Mouse (Mus musculus) liver, embryonic 16.5 days (tissue): ENCODE data around the gene Ripply1. TPM values are rescaled to one million over a fixed set of nuclear protein-coding genes. Genes with fewer than 3 reads are reported as not detected.

Source experiments
- ATAC-seq: fragments of 200-750 bp; cut with Nextera tagmentation; 2 replicates; pipeline ENCODE4 v1.8.0; 2017; ENCODE audit warnings: low read depth, mild to moderate bottlenecking, moderate number of reproducible peaks, moderate library complexity
- H3K27ac ChIP-seq: fragments of 300-500 bp; sonication (generic); 2 replicates; pipeline ENCODE4 v1.5.1; 2014; ENCODE audit warnings: mild to moderate bottlenecking, low read length
- H3K27me3 ChIP-seq: fragments of 300-500 bp; sonication (generic); 2 replicates; pipeline ENCODE4 v1.6.1; 2014; ENCODE audit warnings: low read depth, low read length, mixed read lengths; ENCODE audit not compliant: control insufficient read depth, insufficient read depth
- H3K36me3 ChIP-seq: fragments of 300-500 bp; sonication (generic); 2 replicates; pipeline ENCODE4 v1.6.1; 2014; ENCODE audit warnings: mild to moderate bottlenecking; ENCODE audit not compliant: control insufficient read depth, insufficient read depth
- H3K4me1 ChIP-seq: fragments of 300-500 bp; sonication (generic); 2 replicates; pipeline ENCODE4 v1.6.1; 2014; ENCODE audit warnings: low read depth, low read length, mixed read lengths; ENCODE audit not compliant: control insufficient read depth
- H3K4me2 ChIP-seq: fragments of 300-500 bp; sonication (generic); 2 replicates; pipeline ENCODE4 v1.6.1; 2014; ENCODE audit warnings: low read depth, low read length, mixed read lengths
- H3K4me3 ChIP-seq: fragments of 300-500 bp; sonication (generic); 2 replicates; pipeline ENCODE4 v1.5.1; 2014; ENCODE audit warnings: low read depth, mild to moderate bottlenecking, low read length
- H3K9ac ChIP-seq: fragments of 300-500 bp; sonication (generic); 2 replicates; pipeline ENCODE4 v1.6.1; 2014; ENCODE audit warnings: low read depth, low read length
- H3K9me3 ChIP-seq: fragments of 300-500 bp; sonication (generic); replicated peaks from 2 replicates; pipeline ENCODE4 v1.6.1; 2016; ENCODE audit warnings: low read length; ENCODE audit not compliant: control insufficient read depth
- WGBS: fragments of 180-500 bp; shearing (Covaris S2); extraction: QIAGEN DNeasy Blood & Tissue Kit; methylation state at CpG from one replicate; pipeline ENCODE4 v1.1.7; 2014; ENCODE audit not compliant: insufficient replicate concordance; 5-methylcytosine and 5-hydroxymethylcytosine counted together
- polyA plus RNA-seq: library from polyadenylated mRNA; unstranded; fragments of >200 nt; fragmentation: Nextera tagmentation; extraction: Ambion mirVana; gene quantifications from 2 replicates; pipeline ENCODE4 v1.2.1, GENCODE M21; 2015

The Ripply1 gene
- polyA plus RNA-seq, 1 experiment from 2014 or later = not detected

DNA sequence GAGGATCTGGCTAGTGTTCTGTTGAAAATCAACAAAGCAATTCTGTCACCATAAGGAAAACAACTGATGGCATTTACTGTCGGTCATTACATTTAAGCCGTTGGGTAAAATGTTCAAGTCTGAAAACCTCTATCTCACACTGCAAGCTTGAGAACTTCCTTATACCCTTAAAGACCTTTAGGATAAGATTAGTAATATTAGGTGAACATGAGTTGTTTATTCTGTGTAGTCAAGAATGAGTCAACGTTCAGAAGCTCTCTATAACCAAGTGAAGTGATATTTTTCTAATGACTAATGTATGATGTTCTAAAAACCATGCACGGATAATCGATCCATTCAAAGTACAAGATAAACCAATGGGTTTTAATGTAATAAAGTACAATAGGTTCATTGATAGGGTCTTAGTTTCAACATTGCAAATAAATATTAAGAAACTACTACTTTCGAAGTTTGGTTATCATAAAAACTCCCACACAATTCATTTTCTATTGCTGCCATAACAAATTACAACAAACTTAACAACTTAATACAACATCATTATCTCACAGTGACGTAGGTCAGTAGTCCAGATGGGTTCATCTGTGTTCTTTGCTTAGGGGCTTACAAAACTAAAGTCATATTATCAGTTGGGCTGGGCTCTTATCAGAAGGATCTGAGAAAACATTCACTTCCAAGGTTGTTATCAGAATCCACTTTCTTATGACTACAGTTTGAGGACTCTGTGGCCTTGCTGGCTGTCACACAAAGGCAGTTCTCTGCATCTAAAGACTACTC, 12.1 kb upstream of the Ripply1 start:
- Histone ChIP-seq H3K27me3 (no peaks in the 10 kb centered on the region), H3K4me2 (no peak overlapping the region), H3K4me1 (no peaks in the 10 kb centered on the region), H3K36me3 (no peaks in the 10 kb centered on the region), H3K9ac (no peak overlapping the region), H3K9me3 (no peaks in the 10 kb centered on the region), H3K4me3 (no peak overlapping the region), H3K27ac (no peak overlapping the region)
- 64% methylated on average over 7 of the region's 7 CpGs for WGBS
- no peak for ATAC-seq

DNA sequence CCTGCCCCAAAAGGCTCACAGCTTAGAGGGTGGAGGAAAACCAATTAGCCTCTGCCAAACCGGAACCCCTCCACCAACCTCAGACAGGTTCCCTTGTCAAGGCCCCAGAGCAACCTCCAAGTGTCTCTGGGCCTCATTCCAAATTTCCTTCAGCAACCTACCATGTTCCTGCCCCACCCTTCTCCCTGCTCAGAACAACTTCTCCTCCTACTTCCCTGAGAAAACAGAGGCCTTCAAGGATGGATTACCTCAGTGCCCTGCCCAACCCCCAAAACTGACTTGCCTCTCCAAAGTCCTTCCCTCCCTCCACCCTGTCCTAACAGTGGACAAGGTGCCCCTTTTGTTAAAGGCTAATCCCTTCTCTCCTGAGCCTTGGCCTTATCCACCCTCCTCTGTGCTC, 3.6 kb upstream of the Ripply1 start:
- H3K9ac ChIP-seq = no peak overlapping the region
- H3K4me3 ChIP-seq = no peak overlapping the region
- H3K9me3 ChIP-seq = no peaks in the 10 kb centered on the region
- no peak for ATAC-seq
- H3K27me3 ChIP-seq = no peaks in the 10 kb centered on the region
- no peak overlapping the region for H3K27ac ChIP-seq
- no peak overlapping the region for H3K4me2 ChIP-seq
- H3K36me3 ChIP-seq = no peaks in the 10 kb centered on the region
- 28% methylated on average over 1 of the region's 1 CpGs for WGBS
- H3K4me1 ChIP-seq = peaks cover 5% of the 10 kb centered on the region

DNA sequence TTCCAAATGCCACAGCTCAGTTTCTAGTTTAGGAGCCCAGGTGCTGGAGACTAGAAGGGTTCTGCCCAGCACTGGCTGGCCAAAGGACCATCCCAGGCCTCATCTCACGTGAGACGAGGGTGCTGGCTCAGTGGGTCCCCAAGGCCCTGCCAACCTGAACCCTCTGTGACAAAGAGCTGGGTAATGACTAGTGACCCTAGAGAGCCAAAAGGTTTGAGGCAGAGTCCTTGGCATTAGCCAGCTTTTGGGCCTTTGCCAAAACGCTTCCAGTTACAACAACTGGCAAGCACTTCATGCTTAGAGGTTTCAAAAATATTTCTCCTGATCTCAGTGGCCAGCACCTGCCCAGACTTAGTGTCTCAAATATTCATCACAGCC, 881 bp upstream of the Ripply1 start:
- Histone ChIP-seq H3K4me3 (no peak overlapping the region), H3K4me2 (no peak overlapping the region), H3K4me1 (peaks cover 6% of the 10 kb centered on the region), H3K27me3 (no peaks in the 10 kb centered on the region), H3K9me3 (no peaks in the 10 kb centered on the region), H3K36me3 (no peaks in the 10 kb centered on the region), H3K27ac (no peak overlapping the region), H3K9ac (no peak overlapping the region)
- ATAC-seq = no peak
- 58% methylated on average over 3 of the region's 3 CpGs for WGBS

DNA sequence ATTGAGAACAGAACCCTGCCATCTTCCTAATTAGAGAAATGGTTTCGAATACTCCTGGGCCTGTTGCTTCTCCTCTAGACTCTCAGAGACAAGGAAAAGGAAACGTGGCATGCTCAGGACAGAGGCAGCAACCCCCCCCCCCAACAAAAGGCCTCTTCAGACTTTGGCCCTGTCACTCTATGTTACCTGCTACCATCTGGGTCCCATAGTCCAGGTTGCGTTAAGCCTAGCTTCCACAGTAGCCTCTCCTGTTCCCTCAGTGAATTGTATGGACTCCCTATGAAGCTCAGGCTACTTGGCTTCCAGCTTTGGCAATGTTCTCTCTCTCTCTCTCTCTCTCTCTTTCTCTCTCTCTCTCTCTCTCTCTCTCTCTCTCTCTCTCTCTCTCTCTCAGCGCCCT, 590 bp downstream of the Ripply1 start:
- no peak for ATAC-seq
- Histone ChIP-seq H3K9me3 (no peaks in the 10 kb centered on the region), H3K4me1 (peaks cover 6% of the 10 kb centered on the region), H3K36me3 (no peaks in the 10 kb centered on the region), H3K4me3 (no peak overlapping the region), H3K27me3 (no peaks in the 10 kb centered on the region), H3K4me2 (no peak overlapping the region), H3K27ac (no peak overlapping the region), H3K9ac (no peak overlapping the region)
- WGBS = 59% methylated on average over 4 of the region's 4 CpGs

DNA sequence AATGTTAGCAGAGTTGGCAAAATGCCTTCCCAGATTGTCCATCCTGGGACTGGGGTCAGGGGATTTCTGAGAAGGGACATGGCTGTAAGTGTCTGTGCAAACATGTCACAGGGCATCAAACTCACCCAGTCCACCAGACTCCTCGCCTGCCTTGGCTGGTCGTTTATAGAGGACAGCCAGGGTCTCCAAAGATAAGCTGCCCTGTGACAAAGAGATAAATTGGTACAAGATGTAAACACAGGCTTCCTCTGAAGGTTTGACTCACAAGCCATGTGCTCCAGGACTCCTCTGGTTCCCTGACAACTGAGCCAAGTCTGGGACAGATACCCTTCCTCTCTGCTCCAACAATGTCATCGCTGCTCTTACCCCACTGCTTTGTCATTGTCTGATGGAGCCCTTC, 1.2 kb downstream of the Ripply1 start:
- H3K4me3 ChIP-seq = no peak overlapping the region
- ATAC-seq = peak; percentile 70
- no peaks in the 10 kb centered on the region for H3K27me3 ChIP-seq
- no peaks in the 10 kb centered on the region for H3K9me3 ChIP-seq
- 20% methylated on average over 3 of the region's 3 CpGs for WGBS
- no peak overlapping the region; the same call in 1 of the 2 replicates for H3K27ac ChIP-seq
- peaks cover 6% of the 10 kb centered on the region for H3K4me1 ChIP-seq
- no peak overlapping the region for H3K4me2 ChIP-seq
- no peak overlapping the region for H3K9ac ChIP-seq
- H3K36me3 ChIP-seq = no peaks in the 10 kb centered on the region

DNA sequence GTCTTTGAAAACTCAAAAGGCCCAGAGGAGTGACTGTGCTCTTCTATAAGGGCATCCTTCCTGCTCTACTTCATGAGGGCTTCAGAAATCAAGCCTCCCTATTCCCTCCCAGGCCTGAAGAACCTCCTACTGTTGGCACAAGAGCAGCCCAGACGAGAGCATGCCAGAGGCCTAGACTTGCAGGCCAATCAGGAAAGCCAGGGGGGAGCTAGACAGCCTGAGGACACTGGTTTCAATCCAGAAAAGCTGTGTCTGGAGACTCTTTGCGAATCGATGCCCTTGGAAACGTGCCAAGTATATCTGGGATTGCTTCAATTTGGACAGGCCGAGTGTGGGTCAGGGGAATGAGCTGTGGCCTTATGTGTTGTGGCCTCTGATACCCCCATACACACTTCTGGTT, 2.8 kb downstream of the Ripply1 start:
- Histone ChIP-seq H3K9ac (no peak overlapping the region), H3K36me3 (no peaks in the 10 kb centered on the region), H3K27me3 (no peaks in the 10 kb centered on the region), H3K4me2 (no peak overlapping the region), H3K4me1 (peaks cover 6% of the 10 kb centered on the region), H3K9me3 (no peaks in the 10 kb centered on the region), H3K4me3 (no peak overlapping the region), H3K27ac (no peak overlapping the region)
- ATAC-seq = no peak
- 42% methylated on average over 5 of the region's 5 CpGs for WGBS

DNA sequence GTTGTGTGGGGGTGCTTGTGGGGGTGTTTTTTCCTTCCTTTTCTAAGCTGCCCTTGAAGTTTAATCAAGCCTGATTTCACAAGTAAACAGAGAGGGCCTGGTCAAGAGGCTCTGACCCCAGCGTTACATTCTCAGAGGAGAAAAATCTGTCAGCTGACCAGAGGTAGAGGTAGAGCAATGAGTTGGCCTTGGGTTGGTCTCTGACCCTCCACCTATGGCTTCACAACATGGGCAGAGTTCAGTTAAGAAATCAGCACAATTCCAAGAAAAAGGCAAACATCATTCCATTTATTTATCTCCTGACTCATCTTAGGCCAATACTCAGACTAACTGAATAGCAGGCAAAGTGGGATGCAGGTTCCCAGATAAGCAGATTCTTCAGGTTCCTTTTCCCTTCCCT, 3.3 kb downstream of the Ripply1 start:
- no peaks in the 10 kb centered on the region for H3K27me3 ChIP-seq
- 83% methylated on average over 1 of the region's 1 CpGs for WGBS
- H3K27ac ChIP-seq = no peak overlapping the region
- peaks cover 6% of the 10 kb centered on the region for H3K4me1 ChIP-seq
- H3K36me3 ChIP-seq = no peaks in the 10 kb centered on the region
- no peak overlapping the region for H3K4me2 ChIP-seq
- no peak overlapping the region for H3K9ac ChIP-seq
- no peak for ATAC-seq
- no peaks in the 10 kb centered on the region for H3K9me3 ChIP-seq
- no peak overlapping the region for H3K4me3 ChIP-seq

DNA sequence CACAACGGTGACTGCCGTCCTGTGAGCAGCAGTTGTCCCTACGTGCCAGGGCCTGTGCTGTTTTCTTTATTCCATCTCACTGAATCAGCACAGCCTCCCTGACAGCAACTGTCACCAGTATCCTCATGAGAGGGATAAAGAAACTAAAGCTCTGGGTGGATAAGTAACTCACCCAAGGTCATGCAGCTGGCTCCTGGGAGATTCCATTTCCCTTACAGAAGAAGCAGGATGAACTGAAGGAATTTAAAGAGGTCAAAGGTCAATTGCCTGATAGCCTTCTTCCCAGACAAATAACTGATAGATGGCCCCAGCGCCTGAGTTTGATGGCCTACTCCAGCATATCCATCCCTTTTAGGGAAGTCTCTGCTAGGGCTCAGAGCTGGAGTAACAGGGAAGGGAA, 4.8 kb downstream of the Ripply1 start:
- H3K27ac ChIP-seq = no peak overlapping the region
- H3K9me3 ChIP-seq = no peaks in the 10 kb centered on the region
- no peak overlapping the region for H3K4me2 ChIP-seq
- 61% methylated on average over 4 of the region's 4 CpGs for WGBS
- H3K27me3 ChIP-seq = no peaks in the 10 kb centered on the region
- H3K4me3 ChIP-seq = no peak overlapping the region
- H3K9ac ChIP-seq = no peak overlapping the region
- no peaks in the 10 kb centered on the region for H3K36me3 ChIP-seq
- H3K4me1 ChIP-seq = peaks cover 6% of the 10 kb centered on the region
- no peak for ATAC-seq

DNA sequence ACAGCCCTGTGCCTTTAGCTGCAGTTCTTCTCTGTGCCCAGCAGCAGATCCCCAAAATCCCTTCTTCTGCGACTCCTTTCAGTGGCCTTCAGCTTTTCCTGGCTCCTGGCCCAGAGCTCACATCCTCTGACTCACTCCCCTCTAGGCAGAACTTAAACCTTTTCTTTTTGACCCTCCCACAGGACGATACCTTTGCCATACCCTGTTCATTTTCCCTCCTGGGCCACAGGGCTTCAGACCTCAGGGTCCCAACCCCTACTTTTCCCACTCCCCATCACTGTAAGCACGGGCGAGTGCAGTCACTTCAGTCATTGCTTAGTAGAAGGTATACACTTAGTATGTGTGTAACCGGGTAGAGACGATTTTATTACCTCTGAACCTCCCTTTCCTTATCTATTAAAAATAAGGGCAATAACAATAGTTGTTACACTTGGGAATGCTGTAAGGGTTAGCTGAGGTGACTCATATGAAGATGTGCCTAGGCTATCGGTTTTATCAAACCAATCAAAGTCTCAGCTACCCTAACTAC, 7.0 kb downstream of the Ripply1 start:
- no peak overlapping the region for H3K27ac ChIP-seq
- H3K9ac ChIP-seq = no peak overlapping the region
- no peaks in the 10 kb centered on the region for H3K9me3 ChIP-seq
- H3K4me2 ChIP-seq = no peak overlapping the region
- WGBS = 51% methylated on average over 7 of the region's 7 CpGs
- no peaks in the 10 kb centered on the region for H3K36me3 ChIP-seq
- no peaks in the 10 kb centered on the region for H3K27me3 ChIP-seq
- ATAC-seq = no peak
- no peak overlapping the region for H3K4me3 ChIP-seq
- no peaks in the 10 kb centered on the region; the same call in 1 of the 2 replicates for H3K4me1 ChIP-seq
